Mouse (Mus musculus) Patski (cell line): ENCODE measurements at regions not wholly inside any gene's neighbourhood (a gene's known extent, or its start where the extent isn't known, plus 50 kb on each side); places are given as distances from the start of the nearest gene placed in this dataset.

Experiments used
- ATAC-seq: fragments of 100-300 bp; one replicate; pipeline ENCODE4 v1.8.0; 2021
- CTCF ChIA-PET: fragments of 350-600 bp; sonication (Branson Sonifier 250); formaldehyde crosslinking; loops from one replicate; lab custom pipeline; 2022; ENCODE audit warnings: inconsistent platforms; lab: Charles Lee
- POLR2A ChIA-PET: fragments of 350-600 bp; sonication (Branson Sonifier 250); formaldehyde crosslinking; loops from one replicate; lab custom pipeline; 2022; ENCODE audit warnings: antibody characterized with exemption, inconsistent platforms; lab: Charles Lee
- DNase-seq: peaks from one replicate; pipeline ENCODE4 v3.0.0-alpha.2; 2011; ENCODE audit warnings: low read depth, low spot score
- H3K27me3 ChIP-seq: fragments of 371-371 bp; one replicate; pipeline ENCODE4 v1.5.1; 2021
- CTCF ChIP-seq: fragments of 100-300 bp; IDR thresholded peaks from one replicate; pipeline ENCODE4 v1.5.1; 2021
- in situ Hi-C: fragments of 300-500 bp; cut with MboI; formaldehyde crosslinking; loops from 3 replicates; pipeline ENCODE4 v1.11.1; 2018; ENCODE audit warnings: low pct_unique_long_range_greater_than_20kb, mixed read lengths

DNA sequence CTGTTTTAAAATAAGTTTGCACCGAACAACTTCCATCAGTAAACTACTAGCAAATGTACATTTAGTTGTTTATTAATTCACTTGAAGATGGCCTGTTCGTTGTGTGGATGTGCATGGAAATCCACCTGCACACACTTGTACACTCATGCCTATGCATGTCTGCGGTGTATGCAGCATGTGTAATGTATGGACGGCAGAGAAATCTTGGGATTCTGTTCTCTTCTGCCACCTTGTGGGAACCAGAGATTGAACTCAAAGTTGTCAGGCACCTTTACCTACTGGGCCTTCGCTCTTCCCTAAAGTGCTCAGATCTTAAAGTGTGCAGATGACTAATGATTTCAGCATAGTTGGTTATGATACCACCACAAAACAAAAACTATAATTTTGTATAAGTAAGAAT lies 137.4 kb downstream of the Kitl start:
- ATAC-seq (peak; percentile 73), DNase-seq (no peak)
- CTCF ChIA-PET = interaction anchor here (1.6 kb wide), 1 partner anchor 510 kb away, joined by 5 read pairs; no protein-coding TSS in a partner anchor
- in situ Hi-C loops = loop anchor here (10.0 kb wide), 1 partner anchor 332 kb away; the partner anchor contains the start of genes Cep290 and Tmtc3
- no peaks in the 10 kb centered on the region for H3K27me3 ChIP-seq
- POLR2A ChIA-PET = no interaction called here
- peak; percentile 66 for TF ChIP-seq CTCF

DNA sequence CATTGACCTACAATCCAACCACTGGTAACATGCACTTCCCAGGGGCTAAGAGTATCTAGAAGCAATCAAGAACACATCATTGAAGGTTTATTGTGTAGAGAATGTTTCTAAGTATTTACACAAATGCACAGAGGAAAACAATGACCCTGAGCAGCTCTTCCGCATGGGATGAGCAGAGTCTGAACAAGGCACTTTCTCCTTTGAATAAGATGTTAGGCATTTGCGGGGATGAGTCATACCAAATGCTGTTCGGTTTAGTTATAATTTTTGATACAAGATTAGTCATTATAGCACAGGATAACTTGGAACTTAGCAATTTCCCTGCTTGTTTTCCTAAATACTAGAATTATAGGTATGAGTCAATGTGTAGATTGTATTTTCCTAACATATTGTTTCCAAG lies 137.9 kb downstream of the Kitl start:
- H3K27me3 ChIP-seq = no peaks in the 10 kb centered on the region
- in situ Hi-C loops = loop anchor here (10.0 kb wide), 1 partner anchor 331 kb away; the partner anchor contains the start of genes Cep290 and Tmtc3
- DNase-seq (no peak), ATAC-seq (peak; percentile 47)
- no peak for TF ChIP-seq CTCF
- POLR2A ChIA-PET = no interaction called here
- CTCF ChIA-PET = interaction anchor here (1.4 kb wide), 1 partner anchor 512 kb away, joined by 3 read pairs; no protein-coding TSS in a partner anchor

DNA sequence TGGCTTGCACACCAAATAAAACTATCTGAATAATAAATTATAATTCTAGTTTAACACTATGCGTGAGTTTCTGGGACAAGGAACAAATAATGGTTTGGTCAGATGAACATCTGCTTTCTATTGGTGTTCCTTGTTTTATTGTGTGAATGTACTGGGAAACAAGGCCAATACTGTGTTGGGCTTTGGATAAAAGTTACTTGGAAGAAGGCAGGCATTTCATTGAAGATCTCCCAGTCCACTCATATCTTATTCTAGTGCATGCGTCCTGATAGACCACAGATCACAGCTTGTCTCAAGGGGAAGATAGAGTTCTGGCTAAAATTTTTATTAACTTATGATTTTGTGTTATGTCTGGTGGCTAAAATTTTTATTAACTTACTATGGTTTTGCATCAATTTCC lies 140.1 kb downstream of the Kitl start:
- in situ Hi-C loops = loop anchor here (10.0 kb wide), 1 partner anchor 329 kb away; the partner anchor contains the start of genes Cep290 and Tmtc3
- POLR2A ChIA-PET = no interaction called here
- no peak for TF ChIP-seq CTCF

DNA sequence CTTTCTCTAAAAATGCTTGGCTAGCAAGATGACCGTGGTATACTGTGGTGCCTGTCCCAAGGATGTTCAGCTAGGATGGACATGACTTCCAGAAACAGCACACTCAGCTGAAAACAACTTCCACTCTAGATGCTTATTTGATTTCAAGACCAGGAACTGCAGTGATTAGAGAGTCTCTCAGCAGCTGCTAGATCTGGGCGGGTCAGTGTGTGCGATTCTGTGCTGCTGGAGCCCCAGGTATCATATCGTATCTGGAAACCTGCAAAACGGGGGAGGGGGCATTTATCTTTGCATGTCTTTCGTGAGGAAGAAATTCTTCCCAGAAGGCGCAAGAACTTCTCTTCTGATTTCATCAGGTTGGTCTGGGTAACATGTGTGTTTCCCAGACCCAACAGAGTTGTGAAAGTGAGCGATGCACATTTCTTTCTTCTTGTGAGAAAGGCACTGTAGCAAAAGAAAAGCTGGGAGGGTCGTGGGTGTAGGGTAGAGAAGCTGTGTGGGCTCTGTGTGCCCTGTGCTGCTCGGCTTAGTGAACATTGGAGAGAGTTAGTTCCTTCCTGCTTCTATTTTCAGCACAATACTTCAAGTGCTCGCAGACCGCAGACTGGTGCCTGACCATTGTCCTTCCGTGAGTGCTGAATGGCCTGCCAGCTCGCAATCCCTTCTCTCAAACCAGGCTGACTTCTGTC lies 144.6 kb downstream of the Kitl start:
- DNase-seq = no peak
- no peak for TF ChIP-seq CTCF
- ATAC-seq = no peak
- CTCF ChIA-PET = interaction anchor here (1.0 to 2.0 kb wide), 2 partner anchors 11 to 518 kb away, joined by 3 to 10 read pairs; no protein-coding TSS in a partner anchor
- in situ Hi-C loops = loop anchor here (5.0 to 10.0 kb wide), 2 partner anchors 325 to 518 kb away; partner anchors contain the start of genes Cep290 and Tmtc3
- POLR2A ChIA-PET = interaction anchor here (0.5 kb wide), 1 partner anchor 30 kb away, joined by 3 read pairs; no protein-coding TSS in a partner anchor
- H3K27me3 ChIP-seq = no peaks in the 10 kb centered on the region

More for the DNA sequence above, 140.1 kb downstream of the Kitl start:
- no peak for ATAC-seq
- CTCF ChIA-PET = interaction anchor here (1.1 kb wide), 1 partner anchor 513 kb away, joined by 3 read pairs; no protein-coding TSS in a partner anchor
- H3K27me3 ChIP-seq = no peaks in the 10 kb centered on the region
- DNase-seq = no peak

DNA sequence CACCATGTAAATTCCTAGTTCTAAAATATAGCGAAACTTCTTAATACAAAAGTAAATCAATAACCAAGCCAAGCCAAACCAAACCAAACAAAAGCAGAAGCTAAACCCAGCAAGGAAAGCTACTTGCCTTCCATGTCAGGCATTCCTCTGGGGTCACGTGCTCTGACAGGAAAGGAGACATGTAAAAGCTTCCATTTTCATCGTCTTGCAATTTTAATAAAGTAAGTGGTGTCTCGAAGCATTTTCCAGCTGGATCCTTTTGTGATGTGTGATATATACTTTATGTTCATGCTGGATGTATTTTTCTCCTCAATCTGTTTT lies 145.1 kb downstream of the Kitl start:
- H3K27me3 ChIP-seq = no peaks in the 10 kb centered on the region
- DNase-seq (no peak), ATAC-seq (no peak)
- in situ Hi-C loops = loop anchor here (5.0 kb wide), 1 partner anchor 518 kb away; no protein-coding TSS in a partner anchor
- TF ChIP-seq CTCF = no peak
- POLR2A ChIA-PET = interaction anchor here (0.5 kb wide), 1 partner anchor 31 kb away, joined by 3 read pairs; no protein-coding TSS in a partner anchor
- CTCF ChIA-PET = interaction anchor here (1.0 to 2.0 kb wide), 2 partner anchors 11 to 519 kb away, joined by 3 to 10 read pairs; no protein-coding TSS in a partner anchor

DNA sequence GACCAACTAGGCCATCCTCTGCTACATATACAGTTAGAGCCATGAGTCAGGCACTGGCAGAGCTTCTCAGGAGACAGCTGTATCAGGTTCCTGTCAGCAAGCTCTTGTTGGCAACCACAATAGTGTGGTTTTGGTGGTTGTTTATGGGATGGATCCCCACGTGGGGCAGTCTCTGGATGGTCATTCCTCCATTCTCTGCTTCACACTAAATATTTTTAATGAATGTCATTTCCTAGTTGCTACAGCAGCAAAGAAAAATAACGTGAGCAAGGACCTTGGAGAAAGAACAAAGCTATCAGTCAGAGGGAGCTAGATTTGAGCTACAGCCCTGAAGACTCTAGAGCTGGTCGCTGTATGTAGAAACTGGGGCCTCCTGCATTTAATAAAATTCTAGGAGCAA lies 145.7 kb downstream of the Kitl start:
- DNase-seq (no peak), ATAC-seq (peak; percentile 26)
- ChIA-PET CTCF (interaction anchor here (1.6 to 2.0 kb wide), 2 partner anchors 10 to 13 kb away, joined by 3 to 10 read pairs; no protein-coding TSS in a partner anchor), POLR2A (no interaction called here)
- H3K27me3 ChIP-seq = no peaks in the 10 kb centered on the region
- in situ Hi-C loops = loop anchor here (5.0 kb wide), 1 partner anchor 519 kb away; no protein-coding TSS in a partner anchor
- no peak for TF ChIP-seq CTCF

DNA sequence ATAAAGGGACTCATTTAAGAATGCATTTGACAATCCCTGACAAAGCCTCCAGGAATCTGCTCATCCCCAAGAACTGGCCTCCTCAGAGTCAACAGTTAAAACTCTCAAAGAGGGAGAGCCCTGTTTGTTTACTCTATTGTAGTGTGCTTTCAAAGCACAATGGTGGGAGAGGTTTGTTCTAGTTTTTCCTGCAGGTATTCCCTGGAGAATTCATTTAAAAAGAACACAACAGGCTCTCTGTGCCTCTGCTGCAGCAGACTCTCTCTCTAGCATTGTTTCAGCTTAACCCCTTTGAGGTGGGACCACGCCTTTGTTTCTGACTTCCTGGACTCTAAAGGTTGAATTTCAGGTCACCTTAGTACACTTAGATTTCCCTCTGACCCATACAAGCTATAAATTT lies 149.1 kb downstream of the Kitl start:
- ATAC-seq = no peak
- ChIA-PET CTCF (interaction anchor here (1.1 kb wide), 1 partner anchor 522 kb away, joined by 3 read pairs; no protein-coding TSS in a partner anchor), POLR2A (no interaction called here)
- no peak for TF ChIP-seq CTCF
- peaks cover 7% of the 10 kb centered on the region for H3K27me3 ChIP-seq
- no peak for DNase-seq
- in situ Hi-C loops = loop anchor here (5.0 kb wide), 1 partner anchor 522 kb away; no protein-coding TSS in a partner anchor

DNA sequence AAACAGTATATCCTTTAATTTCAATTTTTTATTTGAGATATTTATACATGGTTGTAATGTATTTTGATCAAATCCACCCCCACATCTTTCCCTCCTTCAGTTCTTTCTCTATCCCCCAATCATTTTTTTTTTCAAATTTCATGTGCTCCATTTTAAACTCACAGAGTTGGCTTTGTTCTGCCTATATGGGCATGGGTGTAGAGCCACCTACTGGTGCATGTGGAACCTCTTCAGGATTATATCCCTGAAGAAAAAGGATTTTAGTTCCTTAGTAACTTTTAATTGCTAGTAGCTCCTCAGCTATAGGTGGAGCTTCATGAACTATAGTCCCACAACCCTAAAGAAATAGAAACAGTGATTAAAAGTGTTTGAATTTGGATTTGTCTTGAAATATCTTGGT lies 155.4 kb downstream of the Kitl start:
- POLR2A ChIA-PET = no interaction called here
- in situ Hi-C loops = no loop called here
- CTCF ChIA-PET = interaction anchor here (1.0 to 2.2 kb wide), 3 partner anchors 10 to 532 kb away, joined by 3 to 10 read pairs (median 8); no protein-coding TSS in a partner anchor
- peak; percentile 49 for TF ChIP-seq CTCF
- ATAC-seq = peak; percentile 51
- H3K27me3 ChIP-seq = peaks cover 7% of the 10 kb centered on the region
- no peak for DNase-seq

DNA sequence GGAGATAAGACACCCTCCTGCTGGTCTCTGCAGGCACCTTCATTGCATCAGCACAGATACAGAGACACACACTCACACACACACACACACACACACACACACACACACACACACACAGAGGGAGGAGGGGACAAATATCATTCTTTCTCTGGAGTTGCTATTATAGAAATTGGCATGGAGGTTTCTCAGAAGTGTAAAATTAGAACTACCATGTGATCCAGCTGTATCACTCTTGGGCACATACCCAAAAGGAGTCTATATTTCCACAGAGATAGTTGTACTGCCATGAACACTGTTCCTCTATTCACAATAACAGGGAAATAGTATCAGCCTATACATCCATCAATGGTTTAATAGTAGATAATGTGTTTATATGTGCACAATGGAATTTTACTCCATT lies 137.8 kb upstream of the Gm4301 start:
- ATAC-seq (no peak), DNase-seq (no peak)
- CTCF ChIA-PET = no interaction called here
- TF ChIP-seq CTCF = no peak
- in situ Hi-C loops = no loop called here
- H3K27me3 ChIP-seq = peaks cover 3% of the 10 kb centered on the region
- POLR2A ChIA-PET = no interaction called here

DNA sequence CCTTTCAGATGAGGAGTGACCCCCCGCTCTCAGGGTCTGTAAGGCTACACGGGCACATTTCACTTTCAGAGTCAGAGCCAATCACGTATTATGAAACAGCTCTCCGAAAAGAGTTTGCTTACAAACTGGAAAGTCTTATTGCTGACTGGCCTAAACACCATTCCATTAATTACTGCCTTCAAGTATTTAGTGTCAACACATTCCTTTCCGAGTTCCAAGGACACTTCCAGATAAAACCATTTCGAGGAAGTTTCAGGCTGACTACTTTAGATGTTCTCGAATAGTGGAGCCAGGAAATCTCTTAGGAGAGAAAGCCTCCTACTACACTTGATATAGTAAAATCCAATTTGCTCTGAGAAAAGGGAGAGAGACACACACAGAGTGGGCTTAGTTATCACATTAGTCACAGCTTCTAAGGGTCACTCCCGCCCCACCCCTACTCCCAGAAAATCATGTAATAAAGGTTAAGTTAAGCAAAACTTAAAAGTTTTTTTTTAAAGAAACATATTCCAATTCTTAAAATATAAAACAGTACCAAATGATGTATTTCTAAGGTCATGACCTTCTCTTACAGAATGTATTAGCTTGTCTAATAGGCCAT lies 136.3 kb upstream of the Gm4301 start:
- ChIA-PET POLR2A (no interaction called here), CTCF (no interaction called here)
- TF ChIP-seq CTCF = no peak
- H3K27me3 ChIP-seq = peaks cover 3% of the 10 kb centered on the region
- DNase-seq (no peak), ATAC-seq (no peak)
- in situ Hi-C loops = no loop called here
